Mouse (Mus musculus) cerebellum, adult 2 months (tissue): ENCODE measurements around the gene Tlr9. TPM values are rescaled to one million over a fixed set of nuclear protein-coding genes. Genes with fewer than 3 reads are reported as not detected.

Source experiments
- DNase-seq, 2 experiments: peaks; one replicate each; pipeline ENCODE4 v3.0.0; 2021
- H3K27ac ChIP-seq: fragments of 200-500 bp; 2 replicates; pipeline ENCODE4 v1.5.1; 2012; ENCODE audit warnings: low read length, control low read depth, inconsistent platforms; ENCODE audit not compliant: insufficient read depth
- H3K27me3 ChIP-seq: fragments of 200-500 bp; 2 replicates; pipeline ENCODE4 v1.6.1; 2012; ENCODE audit warnings: inconsistent platforms, mild to moderate bottlenecking, low read length, moderate library complexity; ENCODE audit not compliant: control insufficient read depth, insufficient read depth
- H3K4me1 ChIP-seq: fragments of 200-500 bp; 2 replicates; pipeline ENCODE4 v1.6.1; 2011; ENCODE audit warnings: low read length; ENCODE audit not compliant: control insufficient read depth, insufficient read depth
- H3K4me3 ChIP-seq: fragments of 200-500 bp; replicated peaks from 2 replicates; pipeline ENCODE3; 2011; ENCODE audit warnings: mild to moderate bottlenecking, low read depth, low read length, control low read depth; ENCODE audit not compliant: insufficient read depth
- CTCF ChIP-seq: fragments of 200-500 bp; IDR thresholded peaks from 2 replicates; pipeline ENCODE4 v1.5.1; 2011; ENCODE audit warnings: low read depth, mild to moderate bottlenecking, control low read depth, low read length, moderate library complexity, borderline replicate concordance; ENCODE audit not compliant: insufficient read depth
- POLR2A ChIP-seq: fragments of 200-500 bp; IDR thresholded peaks from 2 replicates; pipeline ENCODE4 v1.6.1; 2011; ENCODE audit warnings: low read length, control low read depth, borderline replicate concordance; ENCODE audit not compliant: insufficient read depth
- WGBS: fragments of 180-500 bp; shearing (Covaris S2); methylation state at CpG from one replicate; pipeline ENCODE4 v1.1.7; 2018; 5-methylcytosine and 5-hydroxymethylcytosine counted together
- polyA plus RNA-seq: library from polyadenylated mRNA; depleted of rRNA; stranded (reverse); fragments of >200 nt; gene quantifications from 2 replicates; pipeline ENCODE4 v1.2.3, GENCODE M21; 2012; rRNA removed

Gene Tlr9
- polyA plus RNA-seq = 0.31 and 0.57 TPM in 2 replicates

GRCm38 (mm10) chr9:106222261-106222851 lies at the start of gene Tlr9:
Gene Tlr9, plus strand, starts transcription at chr9:106222598.
- WGBS = 70% methylated on average over 4 of the region's 4 CpGs
- Histone ChIP-seq H3K4me1 (0 out of 2 replicates have a peak, but pooled peaks cover 4% of the 10 kb centered on the region), H3K27me3 (no peaks in the 10 kb centered on the region), H3K4me3 (no peak within 1 kb of the TSS), H3K27ac (no peak within 1 kb of the TSS)
- no peak for DNase-seq
- TF ChIP-seq POLR2A = no peak
- TF ChIP-seq CTCF = no peak

- H3K4me1 ChIP-seq = peaks cover 16% of the 10 kb centered on the region
- no peak for DNase-seq
- H3K27ac ChIP-seq = no peak overlapping the region
- no peak for TF ChIP-seq POLR2A
- TF ChIP-seq CTCF = no peak
- H3K27me3 ChIP-seq = no peaks in the 10 kb centered on the region
- WGBS = 12% methylated on average over 2 of the region's 2 CpGs
- peak overlapping the region; percentile 33 for H3K4me3 ChIP-seq
Measured at GRCm38 (mm10) chr9:106173363-106173762, 49.0 kb upstream of the Tlr9 start.

GRCm38 (mm10) chr9:106175552-106176200 lies 46.7 kb upstream of the Tlr9 start:
- Histone ChIP-seq H3K4me1 (peaks cover 15% of the 10 kb centered on the region), H3K27me3 (no peaks in the 10 kb centered on the region), H3K27ac (no peak overlapping the region), H3K4me3 (no peak overlapping the region)
- DNase-seq = no peak
- TF ChIP-seq POLR2A (no peak), CTCF (no peak)
- 35% methylated on average over 3 of the region's 3 CpGs for WGBS

- no peak overlapping the region for H3K4me3 ChIP-seq
- DNase-seq = no peak
- peaks cover 15% of the 10 kb centered on the region for H3K4me1 ChIP-seq
- TF ChIP-seq CTCF (no peak), POLR2A (no peak)
- 48% methylated on average over 5 of the region's 5 CpGs for WGBS
- H3K27ac ChIP-seq = no peak overlapping the region
- no peaks in the 10 kb centered on the region for H3K27me3 ChIP-seq
Measured at GRCm38 (mm10) chr9:106176769-106177168, 45.6 kb upstream of the Tlr9 start.

GRCm38 (mm10) chr9:106177799-106178198 lies 44.6 kb upstream of the Tlr9 start:
- DNase-seq = no peak
- 58% methylated on average over 6 of the region's 6 CpGs for WGBS
- Histone ChIP-seq H3K27ac (no peak overlapping the region), H3K4me1 (peaks cover 15% of the 10 kb centered on the region), H3K4me3 (no peak overlapping the region), H3K27me3 (no peaks in the 10 kb centered on the region)
- TF ChIP-seq CTCF (no peak), POLR2A (no peak)

GRCm38 (mm10) chr9:106179454-106179853 lies 42.9 kb upstream of the Tlr9 start:
- Histone ChIP-seq H3K4me3 (no peak overlapping the region), H3K27ac (no peak overlapping the region), H3K27me3 (no peaks in the 10 kb centered on the region), H3K4me1 (peaks cover 12% of the 10 kb centered on the region)
- 79% methylated on average over 2 of the region's 2 CpGs for WGBS
- TF ChIP-seq CTCF = no peak
- no peak for TF ChIP-seq POLR2A
- no peak for DNase-seq

- Histone ChIP-seq H3K4me3 (no peak overlapping the region), H3K4me1 (peaks cover 8% of the 10 kb centered on the region), H3K27ac (no peak overlapping the region), H3K27me3 (no peaks in the 10 kb centered on the region)
- 86% methylated on average over 3 of the region's 3 CpGs for WGBS
- no peak for DNase-seq
- no peak for TF ChIP-seq CTCF
- TF ChIP-seq POLR2A = no peak
Measured at GRCm38 (mm10) chr9:106179964-106180363, 42.4 kb upstream of the Tlr9 start.

- WGBS = 75% methylated on average over 4 of the region's 4 CpGs
- Histone ChIP-seq H3K4me3 (no peak overlapping the region), H3K27me3 (no peaks in the 10 kb centered on the region), H3K27ac (no peak overlapping the region), H3K4me1 (peaks cover 8% of the 10 kb centered on the region)
- no peak for DNase-seq
- TF ChIP-seq POLR2A (no peak), CTCF (no peak)
Measured at GRCm38 (mm10) chr9:106182146-106182545, 40.3 kb upstream of the Tlr9 start.
